Mouse (Mus musculus): ENCODE data around the gene Macrod2.

Gene Macrod2

GRCm38 (mm10) chr2:142334441-142335102 is 1939.5 kb downstream of the Macrod2 start:
- peak; percentile 92 for DNase-seq (ENCODE audit: low read depth, low spot score)

- no peak for DNase-seq (ENCODE audit: low read depth, low spot score)
These were observed 1940.2 kb downstream of the Macrod2 start for GRCm38 (mm10) chr2:142335103-142335999.

GRCm38 (mm10) chr2:142344021-142344420 is 1948.9 kb downstream of the Macrod2 start:
- no peak for DNase-seq (ENCODE audit: low read depth, low spot score)

DNA sequence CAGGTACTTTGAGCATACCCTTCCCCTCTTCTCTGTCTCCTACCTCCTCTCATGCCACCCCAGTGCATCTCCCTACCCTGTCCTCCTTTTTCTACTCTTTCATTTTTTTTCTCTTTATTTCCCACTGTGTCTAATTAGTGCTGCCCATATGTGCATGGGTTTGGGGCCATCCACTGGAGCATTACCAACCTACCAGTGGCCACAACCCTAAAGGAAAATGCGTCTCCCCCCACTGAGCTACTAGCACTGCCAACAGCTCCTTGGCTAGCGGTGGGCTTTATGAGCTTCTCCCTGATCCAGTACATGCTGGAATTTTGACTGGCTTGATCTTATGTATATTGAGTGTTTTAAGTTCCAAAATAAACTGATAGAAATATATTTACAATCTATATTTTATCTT is 1949.6 kb downstream of the Macrod2 start:
- DNase-seq (ENCODE audit: low read depth, low spot score) = no peak

GRCm38 (mm10) chr2:142349805-142350204 is 1954.7 kb downstream of the Macrod2 start:
- no peak for DNase-seq (ENCODE audit: low read depth, low spot score)

DNA sequence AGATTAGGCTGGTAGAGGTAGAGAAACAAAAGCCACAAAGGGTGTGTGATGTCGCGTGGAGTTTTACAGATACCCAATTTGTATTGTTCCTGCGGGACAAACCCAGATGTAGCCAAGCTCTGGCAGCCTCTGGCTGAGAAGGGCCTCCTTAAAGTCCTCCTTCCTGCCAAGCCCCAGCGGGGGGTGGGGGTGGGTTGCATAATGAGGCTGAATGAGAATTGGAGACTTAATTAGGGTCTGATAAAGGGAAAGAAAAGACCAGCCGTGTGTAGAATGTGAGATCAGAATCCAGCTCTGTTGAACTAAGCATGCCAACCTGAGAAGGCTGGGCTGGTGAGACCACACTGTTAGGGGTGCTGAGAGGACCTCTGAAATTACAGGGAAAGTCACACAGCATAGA is 1967.8 kb downstream of the Macrod2 start:
- DNase-seq (ENCODE audit: low read depth, low spot score) = no peak

DNA sequence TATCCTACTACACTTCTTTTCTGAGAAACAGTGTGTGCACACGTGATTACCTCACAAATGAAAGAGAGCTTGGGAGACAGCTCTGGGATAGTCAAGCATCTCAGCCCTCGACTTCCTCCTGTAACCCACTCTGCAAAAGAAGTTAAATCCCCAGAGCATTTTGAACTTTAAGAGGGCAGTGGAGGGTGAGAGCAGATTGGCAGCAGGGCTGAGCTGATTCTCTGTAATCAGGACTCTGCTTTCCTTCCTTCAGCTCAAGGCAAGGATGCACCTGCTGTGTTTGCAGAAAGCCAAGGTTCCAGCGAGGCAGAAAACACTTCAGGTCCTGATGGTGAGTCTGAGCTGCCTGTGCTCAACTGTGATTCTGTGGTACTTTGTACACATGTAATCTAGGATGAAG is 1978.9 kb downstream of the Macrod2 start:
- DNase-seq (ENCODE audit: low read depth, low spot score) = no peak

DNA sequence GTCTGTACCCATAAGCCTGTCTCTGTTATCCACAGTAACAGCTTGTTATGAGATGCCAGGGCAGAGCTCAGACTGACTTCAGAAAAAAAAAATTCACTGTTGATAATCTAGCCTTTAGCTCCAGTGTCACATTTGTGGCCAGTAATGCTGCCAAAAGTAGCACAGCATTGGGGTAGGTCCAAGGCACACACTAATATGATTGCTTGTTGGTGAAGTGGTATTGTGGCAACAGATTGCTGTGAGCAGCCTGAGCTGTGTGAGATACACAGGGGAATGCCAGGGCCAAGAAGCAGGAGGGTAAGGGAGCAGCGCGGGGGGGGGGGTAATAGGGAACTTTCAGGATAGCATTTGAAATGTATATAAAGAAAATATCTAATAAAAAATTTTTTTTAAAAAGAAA is 1985.5 kb downstream of the Macrod2 start:
- no peak for DNase-seq (ENCODE audit: low read depth, low spot score)

DNA sequence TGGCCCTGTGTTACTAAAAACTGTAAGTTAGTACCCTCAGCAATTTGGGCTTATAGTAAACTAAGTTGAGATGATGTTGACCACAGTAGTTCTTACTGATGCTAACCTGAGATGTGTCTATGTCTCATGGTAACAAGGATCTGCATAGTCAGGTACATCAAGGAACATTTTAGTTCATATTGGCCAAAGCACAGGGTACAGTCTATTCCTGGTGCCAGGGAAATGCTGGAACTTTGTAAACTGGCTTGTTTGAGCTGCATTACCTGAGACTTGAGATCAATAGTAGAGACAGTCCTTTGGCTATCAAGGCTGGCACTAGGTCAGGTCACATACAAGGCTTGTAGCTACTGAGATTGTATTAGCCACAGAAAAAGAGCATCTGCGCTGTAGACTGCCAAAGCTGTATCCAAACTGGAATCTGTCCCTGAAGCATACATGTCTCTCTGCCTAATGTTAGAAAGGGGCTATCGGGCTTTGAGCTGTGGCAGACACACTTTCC is 1986.0 kb downstream of the Macrod2 start:
- no peak for DNase-seq (ENCODE audit: low read depth, low spot score)

GRCm38 (mm10) chr2:142393546-142393945 is 1998.4 kb downstream of the Macrod2 start:
- no peak for DNase-seq (ENCODE audit: low read depth, low spot score)

DNA sequence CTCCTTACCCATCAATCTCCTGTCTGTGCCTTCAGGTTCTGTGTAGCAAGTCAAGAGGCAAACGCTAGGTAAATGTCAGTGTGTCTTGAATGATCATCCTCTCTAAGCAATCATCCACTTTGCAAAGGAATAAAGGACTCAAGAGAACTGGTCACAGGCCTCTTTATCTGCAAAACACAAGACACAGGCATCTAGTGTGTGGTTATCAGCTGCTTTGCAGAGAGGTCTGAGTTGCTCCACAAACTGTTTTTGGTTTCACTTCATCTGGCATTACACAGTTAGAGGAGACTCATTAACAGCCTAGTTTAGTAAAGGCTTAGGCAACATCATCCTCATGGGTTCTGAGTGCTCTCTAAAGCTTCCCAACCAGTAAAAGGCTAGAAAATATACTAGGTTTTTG is 2004.4 kb downstream of the Macrod2 start:
- DNase-seq (ENCODE audit: low read depth, low spot score) = no peak

GRCm38 (mm10) chr2:142400781-142401180 is 2005.7 kb downstream of the Macrod2 start:
- DNase-seq (ENCODE audit: low read depth, low spot score) = no peak

DNA sequence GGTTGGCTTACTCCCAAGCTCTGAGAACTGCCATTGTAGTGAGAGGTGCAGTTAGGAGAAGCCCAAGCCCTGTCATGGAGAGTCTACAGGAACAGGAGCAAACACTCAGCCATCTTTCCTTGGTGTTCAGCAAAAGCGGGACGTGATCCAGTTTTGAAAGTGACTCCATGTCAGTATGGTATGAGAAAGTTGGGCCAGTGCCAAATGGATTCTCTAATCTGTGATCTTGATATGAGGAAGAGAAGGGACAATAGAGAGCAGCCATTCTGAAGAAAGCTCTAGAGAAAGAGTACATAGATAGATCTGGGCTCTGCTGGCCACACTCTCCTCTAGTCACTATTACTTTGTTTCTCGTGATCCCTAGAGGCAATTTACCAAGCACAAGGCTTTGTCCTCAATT is 2006.2 kb downstream of the Macrod2 start:
- no peak for DNase-seq (ENCODE audit: low read depth, low spot score)

GRCm38 (mm10) chr2:142403394-142403793 is 2008.3 kb downstream of the Macrod2 start:
- peak; percentile 90 for DNase-seq (ENCODE audit: low read depth, low spot score)

DNA sequence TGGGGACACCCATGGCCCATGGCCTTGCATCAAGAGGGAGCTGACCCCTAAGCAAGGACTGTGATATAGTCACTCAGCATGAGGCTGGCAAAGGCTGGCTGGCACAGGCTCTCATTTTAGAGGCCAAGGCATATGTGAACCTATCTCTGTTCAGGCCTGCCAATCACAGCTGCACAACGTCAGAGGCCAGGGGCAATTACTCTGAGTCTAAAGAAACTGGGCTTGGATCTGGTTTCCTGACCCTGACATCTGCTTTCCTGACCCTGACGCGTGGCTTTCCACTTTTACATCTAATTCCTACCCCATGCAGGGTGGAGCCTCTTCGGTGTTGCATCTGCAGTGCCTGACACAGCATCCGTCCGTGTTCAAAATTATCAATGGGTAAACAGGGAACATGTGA is 2009.2 kb downstream of the Macrod2 start:
- DNase-seq (ENCODE audit: low read depth, low spot score) = no peak

GRCm38 (mm10) chr2:142407341-142407740 is 2012.2 kb downstream of the Macrod2 start:
- no peak for DNase-seq (ENCODE audit: low read depth, low spot score)

DNA sequence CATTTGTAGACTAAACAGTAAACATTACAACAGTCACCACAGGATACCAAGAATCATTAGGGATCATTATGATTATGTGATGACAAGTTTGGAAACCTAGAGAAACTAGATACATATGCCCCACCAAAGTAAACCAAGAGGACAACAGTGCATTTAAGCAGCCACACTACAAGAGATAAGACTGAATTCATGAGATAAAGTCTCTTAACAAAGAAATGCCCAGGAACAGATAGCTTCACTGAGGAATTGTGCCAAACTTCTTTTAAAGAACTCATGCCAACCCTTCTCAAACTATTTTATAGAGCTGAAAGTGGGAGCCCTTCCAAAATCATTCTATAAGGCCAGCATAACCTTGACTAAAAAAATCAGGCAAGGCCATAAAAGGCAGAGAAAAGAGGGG is 2015.0 kb downstream of the Macrod2 start:
- no peak for DNase-seq (ENCODE audit: low read depth, low spot score)

GRCm38 (mm10) chr2:142433126-142433525 is 2038.0 kb downstream of the Macrod2 start:
- no peak for DNase-seq (ENCODE audit: low read depth, low spot score)

DNA sequence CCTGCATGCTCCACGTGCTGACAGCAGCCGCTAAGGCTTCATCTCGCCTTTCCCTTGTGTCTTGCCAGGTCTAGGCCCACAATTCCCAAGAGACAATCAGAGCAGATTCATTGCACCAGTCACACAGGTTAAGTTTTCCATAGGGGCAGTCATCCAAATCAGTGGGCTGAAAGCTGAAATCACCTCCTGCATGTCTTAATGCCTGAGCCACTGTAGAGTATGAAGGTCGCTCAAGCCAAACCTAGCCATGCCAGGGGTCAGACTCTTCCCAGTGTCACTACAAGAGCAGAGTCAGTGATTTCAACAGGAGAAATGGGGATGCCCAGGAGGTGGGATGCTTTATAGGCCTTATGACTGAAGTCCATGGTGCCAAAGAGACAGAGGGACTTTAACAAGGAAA is 2039.6 kb downstream of the Macrod2 start:
- no peak for DNase-seq (ENCODE audit: low read depth, low spot score)

- peak; percentile 55 for DNase-seq (ENCODE audit: low read depth, low spot score)
These were observed 2042.7 kb downstream of the Macrod2 start for GRCm38 (mm10) chr2:142437606-142438461.

Data from telencephalon, adult 2 months (tissue).